Mouse (Mus musculus) MEL (cell line): ENCODE measurements around the gene Rpl18a. TPM values are rescaled to one million over a fixed set of nuclear protein-coding genes. Genes with fewer than 3 reads are reported as not detected.

Experiments used
- DNase-seq: peaks from one replicate; pipeline ENCODE4 v3.0.0; 2011; ENCODE audit warnings: low read depth, low spot score
- H3K27ac ChIP-seq: 2 replicates; pipeline ENCODE4 v1.5.1; 2012; ENCODE audit warnings: low read depth, mild to moderate bottlenecking, control low read depth, low read length, moderate library complexity; ENCODE audit not compliant: control insufficient read depth
- H3K27me3 ChIP-seq, 2 experiments: fragments of 150-350 bp in 1 of 2; sonication (generic) in 1 of 2; 2 replicates each; pipeline ENCODE4 v1.6.1; 2012; ENCODE audit warnings: low read length in 2 of 2, mild to moderate bottlenecking in 2 of 2, improper control_type of control experiment in 1 of 2, moderate library complexity in 1 of 2; ENCODE audit not compliant: insufficient read depth in 2 of 2, control insufficient read depth in 1 of 2
- H3K36me3 ChIP-seq, 2 experiments: 2 replicates each; pipeline ENCODE4 v1.6.1; 2012 to 2014; ENCODE audit warnings: low read length in 2 of 2, improper control_type of control experiment in 1 of 2, inconsistent platforms in 1 of 2, mild to moderate bottlenecking in 1 of 2; ENCODE audit not compliant: insufficient read depth in 2 of 2, control insufficient read depth in 1 of 2
- H3K4me1 ChIP-seq, 2 experiments: fragments of 150-350 bp in 1 of 2; sonication (generic) in 1 of 2; 2 replicates each; pipeline ENCODE4 v1.6.1; 2012; ENCODE audit warnings: low read length in 2 of 2, improper control_type of control experiment in 1 of 2, mild to moderate bottlenecking in 1 of 2; ENCODE audit not compliant: insufficient read depth in 2 of 2, control insufficient read depth in 1 of 2
- H3K4me3 ChIP-seq, 2 experiments: fragments of 150-350 bp in 1 of 2; sonication (generic) in 1 of 2; 2 replicates each; pipeline ENCODE4 v1.5.1; 2012; ENCODE audit warnings: low read depth in 2 of 2, low read length in 2 of 2, mild to moderate bottlenecking in 2 of 2, moderate library complexity in 2 of 2, control low read depth in 1 of 2, improper control_type of control experiment in 1 of 2; ENCODE audit not compliant: control insufficient read depth in 1 of 2, insufficient read depth in 1 of 2
- H3K79me2 ChIP-seq: 2 replicates; pipeline ENCODE4 v1.6.1; 2012; ENCODE audit warnings: mild to moderate bottlenecking, low read length, moderate library complexity; ENCODE audit not compliant: control insufficient read depth, poor library complexity, insufficient read depth
- H3K9ac ChIP-seq: 2 replicates; pipeline ENCODE4 v1.6.1; 2012; ENCODE audit warnings: low read depth, mild to moderate bottlenecking, control low read depth, low read length, moderate library complexity; ENCODE audit not compliant: control insufficient read depth, poor library complexity, severe bottlenecking
- H3K9me3 ChIP-seq: fragments of 150-350 bp; sonication (generic); replicated peaks from 2 replicates; pipeline ENCODE4 v1.6.1; 2012; ENCODE audit warnings: mild to moderate bottlenecking, low read length, improper control_type of control experiment, moderate library complexity; ENCODE audit not compliant: insufficient read depth
- CHD1 ChIP-seq: IDR thresholded peaks from 2 replicates; pipeline ENCODE4 v1.6.1; 2012; ENCODE audit warnings: low read depth, mild to moderate bottlenecking, inconsistent platforms, low read length, improper control_type of control experiment
- CHD2 ChIP-seq: IDR thresholded peaks from 2 replicates; pipeline ENCODE4 v1.6.1; 2011; ENCODE audit warnings: low read length, improper control_type of control experiment
- CTCF ChIP-seq, 3 experiments: IDR thresholded peaks in 2 of 3; conservative IDR thresholded peaks in 1 of 3; 2 replicates each; pipeline ENCODE4 v1.5.1; 2011 to 2012; ENCODE audit warnings: low read length in 3 of 3, low read depth in 2 of 3, mild to moderate bottlenecking in 2 of 3, improper control_type of control experiment in 1 of 3, inconsistent platforms in 1 of 3, mixed read lengths in 1 of 3, moderate library complexity in 1 of 3; ENCODE audit not compliant: control insufficient read depth in 1 of 3, insufficient read depth in 1 of 3, poor library complexity in 1 of 3, severe bottlenecking in 1 of 3
- ELF1 ChIP-seq: IDR thresholded peaks from 2 replicates; pipeline ENCODE4 v1.6.1; 2014; ENCODE audit warnings: low read depth, mild to moderate bottlenecking, inconsistent platforms, low read length, improper control_type of control experiment, moderate library complexity
- GABPA ChIP-seq: IDR thresholded peaks from 2 replicates; pipeline ENCODE4 v1.6.1; 2012; ENCODE audit warnings: low read depth, mild to moderate bottlenecking, inconsistent platforms, low read length, improper control_type of control experiment, moderate library complexity
- MAFK ChIP-seq: IDR thresholded peaks from 2 replicates; pipeline ENCODE4 v1.6.1; 2011; ENCODE audit warnings: low read depth, mild to moderate bottlenecking, low read length, improper control_type of control experiment, borderline replicate concordance
- MAX ChIP-seq: IDR thresholded peaks from 2 replicates; pipeline ENCODE4 v1.6.1; 2011; ENCODE audit warnings: low read length, improper control_type of control experiment
- MEF2A ChIP-seq: IDR thresholded peaks from 2 replicates; pipeline ENCODE4 v1.6.1; 2014; ENCODE audit warnings: low read depth, mild to moderate bottlenecking, inconsistent platforms, low read length, improper control_type of control experiment; ENCODE audit not compliant: poor library complexity, insufficient replicate concordance, severe bottlenecking; ENCODE audit errors: extremely low read depth
- MYB ChIP-seq: IDR thresholded peaks from 2 replicates; pipeline ENCODE4 v1.6.1; 2011; ENCODE audit warnings: mild to moderate bottlenecking, low read depth, low read length, improper control_type of control experiment
- NELFE ChIP-seq: IDR thresholded peaks from 2 replicates; pipeline ENCODE4 v1.6.1; 2011; ENCODE audit warnings: low read depth, low read length, improper control_type of control experiment
- POLR2A ChIP-seq, 2 experiments: IDR thresholded peaks; 2 replicates each; pipeline ENCODE4 v1.6.1; 2011 to 2012; ENCODE audit warnings: low read length in 2 of 2, mild to moderate bottlenecking in 2 of 2, control low read depth in 1 of 2, improper control_type of control experiment in 1 of 2, low read depth in 1 of 2, moderate library complexity in 1 of 2; ENCODE audit not compliant: control insufficient read depth in 1 of 2, insufficient read depth in 1 of 2, poor library complexity in 1 of 2
- POLR2AphosphoS2 ChIP-seq: IDR thresholded peaks from 2 replicates; pipeline ENCODE4 v1.6.1; 2011; ENCODE audit warnings: low read length, improper control_type of control experiment
- POLR2AphosphoS5 ChIP-seq: IDR thresholded peaks from 2 replicates; pipeline ENCODE4 v1.6.1; 2012; ENCODE audit warnings: low read depth, borderline replicate concordance, mild to moderate bottlenecking, inconsistent platforms, low read length, moderate library complexity, mixed read lengths
- RAD21 ChIP-seq: IDR thresholded peaks from 2 replicates; pipeline ENCODE4 v1.6.1; 2011; ENCODE audit warnings: mild to moderate bottlenecking, low read depth, low read length, improper control_type of control experiment
- RCOR1 ChIP-seq: IDR thresholded peaks from 2 replicates; pipeline ENCODE4 v1.6.1; 2012; ENCODE audit warnings: low read depth, mild to moderate bottlenecking, inconsistent platforms, low read length, improper control_type of control experiment
- SMC3 ChIP-seq: IDR thresholded peaks from 2 replicates; pipeline ENCODE4 v1.6.1; 2011; ENCODE audit warnings: low read depth, low read length, improper control_type of control experiment
- TAL1 ChIP-seq: IDR thresholded peaks from 2 replicates; pipeline ENCODE4 v1.6.1; 2012; ENCODE audit warnings: mild to moderate bottlenecking, inconsistent platforms, low read length, moderate library complexity, mixed read lengths
- TCF12 ChIP-seq: IDR thresholded peaks from 2 replicates; pipeline ENCODE4 v1.6.1; 2014; ENCODE audit warnings: low read depth, mild to moderate bottlenecking, inconsistent platforms, low read length, improper control_type of control experiment, moderate library complexity
- USF2 ChIP-seq, 2 experiments: IDR thresholded peaks; 2 replicates each; pipeline ENCODE4 v1.6.1; 2011 to 2012; ENCODE audit warnings: improper control_type of control experiment in 2 of 2, low read length in 2 of 2, borderline replicate concordance in 1 of 2, inconsistent platforms in 1 of 2, low read depth in 1 of 2, mild to moderate bottlenecking in 1 of 2; ENCODE audit not compliant: insufficient read depth in 1 of 2
- ZC3H11A ChIP-seq: IDR thresholded peaks from 2 replicates; pipeline ENCODE4 v1.6.1; 2012; ENCODE audit warnings: low read depth, mild to moderate bottlenecking, inconsistent platforms, low read length, improper control_type of control experiment
- polyA plus RNA-seq, 2 experiments: library from polyadenylated mRNA; stranded (reverse) in 1 of 2; unstranded in 1 of 2; fragments of >175 nt in 1 of 2; fragments of >200 nt in 1 of 2; gene quantifications; 2 replicates each; pipeline versions ENCODE4 v1.2.1 to v1.2.4; 2012; ENCODE audit warnings: low replicate concordance in 2 of 2, low read depth in 1 of 2; ENCODE audit not compliant: insufficient read length in 2 of 2, insufficient read depth in 1 of 2, missing spikeins in 1 of 2
- total RNA-seq: library from RNA; depleted of rRNA; stranded (reverse); fragments of 300-350 nt; gene quantifications from 2 replicates; pipeline ENCODE4 v1.2.3, GENCODE M21; 2012

Rpl18a gene
- total and polyA plus RNA-seq, 3 experiments = 5,399 to 5,671 TPM; not detected in 1

GRCm38 (mm10) chr8:70920049-70920922 is 23.1 kb upstream of the Rpl18a start:
- Histone ChIP-seq H3K4me1 (no peaks in the 10 kb centered on the region), H3K36me3 (no peaks in the 10 kb centered on the region; a peak in 1 of 4 replicates), H3K27me3 (no peaks in the 10 kb centered on the region), H3K9me3 (no peaks in the 10 kb centered on the region), H3K27ac (no peak overlapping the region), H3K4me3 (no peak overlapping the region), H3K79me2 (no peaks in the 10 kb centered on the region)
- TF ChIP-seq SMC3 = peak; percentile 34; the same call in 1 of the 2 replicates
- peak in 2 of 3 experiments; percentile 32 to 40; a peak in 4 of 6 replicates for TF ChIP-seq CTCF (IDR thresholded peaks at IDR 0.05 in 2 of 3, conservative IDR thresholded peaks at IDR 0.05 in 1 of 3; ENCODE audit: control insufficient read depth in 1 of 3, insufficient read depth in 1 of 3, low read depth in 2 of 3, low read length in 3 of 3, poor library complexity in 1 of 3, severe bottlenecking in 1 of 3)
- TF ChIP-seq CHD1 = no peak
- TF ChIP-seq RAD21 = peak; percentile 3; the same call in 1 of the 2 replicates
- TF ChIP-seq MAX = no peak
- TF ChIP-seq TAL1 = no peak
- TF ChIP-seq NELFE = no peak
- TF ChIP-seq, all 39 proteins: peak for 3
- H3K9ac ChIP-seq = no peak overlapping the region
- DNase-seq = peak; percentile 41

- Histone ChIP-seq H3K4me1 (no peaks in the 10 kb centered on the region), H3K4me3 (no peak overlapping the region), H3K9ac (no peak overlapping the region), H3K79me2 (peaks cover 3% of the 10 kb centered on the region; the same call in 1 of the 2 replicates), H3K9me3 (no peaks in the 10 kb centered on the region), H3K36me3 (no peaks in the 10 kb centered on the region; a peak in 1 of 4 replicates), H3K27me3 (no peaks in the 10 kb centered on the region), H3K27ac (no peak overlapping the region)
- no peak for DNase-seq
- TF ChIP-seq CTCF (IDR thresholded peaks at IDR 0.05 in 2 of 3, conservative IDR thresholded peaks at IDR 0.05 in 1 of 3; ENCODE audit: control insufficient read depth in 1 of 3, insufficient read depth in 1 of 3, low read depth in 2 of 3, low read length in 3 of 3, poor library complexity in 1 of 3, severe bottlenecking in 1 of 3) (no peak), GABPA (no peak), TCF12 (no peak), MEF2A (no peak), POLR2AphosphoS5 (no peak), POLR2A (IDR thresholded peaks at IDR 0.05; ENCODE audit: control insufficient read depth in 1 of 2, insufficient read depth in 1 of 2, low read depth in 1 of 2, low read length in 2 of 2, poor library complexity in 1 of 2) (no peak), USF2 (IDR thresholded peaks at IDR 0.05; ENCODE audit: borderline replicate concordance in 1 of 2, insufficient read depth in 1 of 2, low read depth in 1 of 2, low read length in 2 of 2) (no peak), MYB (no peak), ELF1 (no peak), CHD2 (no peak), POLR2AphosphoS2 (no peak), RCOR1 (no peak), RAD21 (no peak), MAFK (no peak), ZC3H11A (no peak)
Observed at GRCm38 (mm10) chr8:70914704-70915103, 17.5 kb upstream of the Rpl18a start.
